Mouse (Mus musculus): ENCODE data around the gene Sucla2.
"Not testable (repeated sequence)": the region's sequence is repeated elsewhere in the genome, so short reads cannot be mapped to it uniquely, and the experiment has no call there.

Sucla2 gene

DNA sequence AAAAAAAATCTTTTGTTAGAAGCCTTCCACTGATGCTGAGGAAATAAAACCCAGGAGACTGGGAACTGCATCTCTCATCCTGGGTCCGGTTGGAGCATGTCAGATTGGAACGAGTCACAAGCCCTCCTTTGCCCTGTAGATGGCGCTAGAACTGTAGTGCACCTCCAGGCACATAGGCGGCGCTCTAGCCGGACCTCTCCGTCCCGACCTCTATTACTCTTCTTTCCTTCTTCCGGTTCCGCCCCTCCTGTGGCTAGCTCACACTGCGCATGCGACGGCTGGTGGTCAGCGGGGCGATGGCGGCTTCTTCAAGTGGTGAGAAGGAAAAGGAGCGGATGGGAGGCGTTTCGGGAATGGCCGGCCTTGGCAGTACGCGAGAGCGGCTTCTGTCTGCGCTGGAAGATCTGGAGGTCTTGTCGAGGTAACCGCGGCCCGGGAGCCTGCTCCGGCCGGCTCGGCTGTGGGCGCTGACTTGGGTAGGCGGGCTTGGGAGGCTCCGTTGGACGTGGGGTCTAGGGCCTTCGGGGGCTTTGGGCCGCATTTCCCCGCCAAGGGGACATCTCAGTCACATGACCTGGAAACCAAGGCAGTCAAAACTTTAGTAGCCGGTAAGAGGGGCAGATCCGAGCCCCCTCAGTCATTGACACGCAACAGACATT lies 15.2 kb upstream of the Sucla2 start, which contains the start of gene Med4:
Gene Med4 (plus strand): TSS at position 261 of the 659 bp plus-strand sequence.
- peak; percentile 92 to 95 for DNase-seq (ENCODE audit: low spot score in 2 of 2)

DNA sequence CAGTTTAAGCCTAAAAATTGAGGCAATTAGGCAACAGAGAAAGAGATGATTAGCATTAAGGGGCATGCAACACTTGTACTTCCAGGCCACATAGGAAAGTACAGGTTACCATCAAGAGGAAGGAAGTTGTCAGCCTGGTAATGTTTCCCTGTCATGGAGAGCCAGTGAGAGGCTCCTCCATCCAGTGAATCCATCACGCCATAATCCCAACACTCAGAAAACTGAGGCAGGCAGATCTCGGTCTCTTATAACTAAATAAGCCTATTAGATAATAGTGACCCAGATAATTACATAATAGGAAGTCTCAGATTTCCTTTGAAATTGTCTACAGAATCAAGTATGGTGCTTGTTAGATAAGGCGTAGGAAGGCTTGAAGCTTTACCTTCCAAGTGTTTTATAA lies 983 bp upstream of the Sucla2 start:
- DNase-seq (ENCODE audit: low spot score in 2 of 2) = no peak

DNA sequence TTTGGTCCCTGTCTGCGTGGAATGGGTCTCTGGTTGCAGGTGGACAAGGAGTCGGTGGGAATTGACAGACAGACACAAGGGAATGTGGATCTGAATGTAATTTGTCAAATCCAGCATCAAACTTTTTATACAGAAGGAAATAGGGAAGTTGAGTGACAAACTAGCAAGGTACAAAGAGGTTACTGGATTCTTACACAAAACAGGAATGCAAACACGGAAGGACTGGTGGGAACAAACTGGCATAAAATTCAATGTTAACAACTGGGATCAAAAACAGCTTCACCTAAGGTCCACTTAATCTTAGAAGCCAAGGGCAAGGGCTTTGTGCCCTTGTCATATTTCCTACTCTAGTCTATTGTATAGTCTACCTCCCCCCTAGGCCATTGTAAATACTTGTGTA lies 3.5 kb downstream of the Sucla2 start:
- DNase-seq (ENCODE audit: low spot score in 2 of 2) = not testable (repeated sequence)

DNA sequence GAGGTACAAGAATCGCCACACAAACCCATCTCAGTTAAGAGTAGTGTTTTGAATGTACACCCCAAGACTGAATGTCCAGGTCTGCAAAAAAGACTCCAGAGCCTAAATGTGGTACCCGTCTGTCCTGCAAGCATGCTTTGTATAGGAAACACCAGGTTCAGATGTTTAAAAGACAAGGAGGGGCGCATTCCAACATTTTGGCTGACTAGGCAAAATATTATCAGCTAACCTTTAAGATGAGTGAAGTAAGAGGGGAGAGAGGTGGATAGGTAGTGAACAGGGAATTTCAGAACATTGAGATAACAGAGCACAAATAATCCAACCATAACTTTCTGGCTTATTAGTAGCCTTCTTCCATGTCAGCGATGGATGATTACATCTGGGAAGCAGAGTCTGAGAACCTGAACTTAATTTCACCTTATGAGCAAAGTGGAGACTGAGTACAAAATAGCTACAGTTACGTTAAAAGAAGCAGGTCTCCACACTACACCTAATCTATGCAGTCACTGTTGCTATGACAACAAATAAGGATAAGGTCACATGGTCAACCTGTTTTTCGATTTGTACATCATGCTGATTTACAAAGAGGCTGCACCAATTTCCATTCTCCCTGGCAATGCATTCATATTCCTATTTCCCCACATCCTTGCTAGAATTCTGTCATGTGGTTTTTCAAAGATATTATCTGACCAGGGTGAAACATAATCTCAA lies 8.8 kb downstream of the Sucla2 start:
- DNase-seq (ENCODE audit: low spot score in 2 of 2) = no peak

- DNase-seq (ENCODE audit: low spot score in 2 of 2) = no peak
These were observed 10.5 kb downstream of the Sucla2 start for GRCm38 (mm10) chr14:73535641-73536040.

- DNase-seq (ENCODE audit: low spot score in 2 of 2) = no peak
These were observed 18.7 kb downstream of the Sucla2 start for GRCm38 (mm10) chr14:73543781-73544180.

DNA sequence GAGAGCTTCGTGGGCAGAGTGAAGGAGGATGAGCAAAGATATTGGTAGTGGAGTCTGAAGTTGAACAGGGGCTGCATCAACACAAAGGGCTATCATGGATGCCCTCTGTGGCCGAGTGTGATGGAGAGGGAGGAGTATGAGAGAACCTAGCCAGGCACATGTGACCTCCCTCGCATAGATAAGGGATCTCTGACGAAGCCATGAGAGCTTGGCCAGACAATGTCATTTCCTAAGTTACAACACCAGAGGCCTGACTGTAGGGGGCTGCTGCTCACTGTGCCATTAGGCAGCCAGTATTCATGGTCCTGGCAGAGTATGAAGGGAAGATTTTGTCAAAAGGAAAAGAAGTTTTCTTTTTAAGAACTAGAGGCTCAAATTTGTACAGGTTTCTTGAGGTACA lies 21.9 kb downstream of the Sucla2 start:
- DNase-seq (ENCODE audit: low spot score in 2 of 2) = no peak

DNA sequence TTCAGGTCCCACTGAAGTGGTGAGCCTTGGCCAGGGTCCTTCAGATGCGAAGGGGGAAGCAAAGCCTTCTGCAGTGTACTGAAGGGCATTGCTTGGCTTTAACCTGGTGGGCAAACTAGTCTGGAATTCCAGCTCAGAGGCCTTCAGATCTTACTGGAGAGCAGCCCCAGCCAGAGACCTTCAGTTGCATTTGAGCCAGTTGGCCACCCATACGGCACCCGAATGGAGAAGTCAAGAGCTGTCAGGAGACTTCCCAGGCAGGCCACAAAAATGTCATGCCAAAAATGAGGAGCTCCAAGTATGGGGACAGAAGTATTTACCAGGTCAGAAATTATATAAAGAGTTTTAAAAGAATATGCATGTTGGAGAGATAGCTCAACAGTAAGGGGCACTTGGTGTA lies 22.9 kb downstream of the Sucla2 start, which contains the start of gene Nudt15:
Gene Nudt15 (minus strand): TSS at position 192 of the 400 bp plus-strand sequence.
- DNase-seq (ENCODE audit: low spot score in 2 of 2) = no peak

GRCm38 (mm10) chr14:73550291-73550690 lies 25.2 kb downstream of the Sucla2 start:
- no peak for DNase-seq (ENCODE audit: low spot score in 2 of 2)

GRCm38 (mm10) chr14:73550732-73551131 lies 25.6 kb downstream of the Sucla2 start:
- no peak for DNase-seq (ENCODE audit: low spot score in 2 of 2)

DNA sequence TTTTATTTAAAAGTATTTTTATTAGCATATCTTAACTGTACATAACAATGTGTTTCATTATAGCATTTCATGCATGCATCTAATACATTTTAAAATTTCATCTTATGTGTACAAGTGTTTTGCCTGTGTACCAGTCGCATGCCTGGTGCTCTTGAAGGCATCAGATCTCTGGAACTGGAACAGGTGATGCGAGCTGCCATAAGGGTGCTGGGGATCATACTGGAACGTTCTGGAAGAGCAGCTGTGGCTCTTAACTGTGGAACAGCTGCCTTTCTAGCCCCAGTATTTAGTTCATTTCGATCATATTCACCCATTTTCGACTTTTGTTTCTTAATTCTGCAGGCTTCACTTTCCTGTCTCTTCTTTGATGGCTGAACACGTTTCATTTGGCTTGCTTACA lies 26.0 kb downstream of the Sucla2 start:
- no peak for DNase-seq (ENCODE audit: low spot score in 2 of 2)

DNA sequence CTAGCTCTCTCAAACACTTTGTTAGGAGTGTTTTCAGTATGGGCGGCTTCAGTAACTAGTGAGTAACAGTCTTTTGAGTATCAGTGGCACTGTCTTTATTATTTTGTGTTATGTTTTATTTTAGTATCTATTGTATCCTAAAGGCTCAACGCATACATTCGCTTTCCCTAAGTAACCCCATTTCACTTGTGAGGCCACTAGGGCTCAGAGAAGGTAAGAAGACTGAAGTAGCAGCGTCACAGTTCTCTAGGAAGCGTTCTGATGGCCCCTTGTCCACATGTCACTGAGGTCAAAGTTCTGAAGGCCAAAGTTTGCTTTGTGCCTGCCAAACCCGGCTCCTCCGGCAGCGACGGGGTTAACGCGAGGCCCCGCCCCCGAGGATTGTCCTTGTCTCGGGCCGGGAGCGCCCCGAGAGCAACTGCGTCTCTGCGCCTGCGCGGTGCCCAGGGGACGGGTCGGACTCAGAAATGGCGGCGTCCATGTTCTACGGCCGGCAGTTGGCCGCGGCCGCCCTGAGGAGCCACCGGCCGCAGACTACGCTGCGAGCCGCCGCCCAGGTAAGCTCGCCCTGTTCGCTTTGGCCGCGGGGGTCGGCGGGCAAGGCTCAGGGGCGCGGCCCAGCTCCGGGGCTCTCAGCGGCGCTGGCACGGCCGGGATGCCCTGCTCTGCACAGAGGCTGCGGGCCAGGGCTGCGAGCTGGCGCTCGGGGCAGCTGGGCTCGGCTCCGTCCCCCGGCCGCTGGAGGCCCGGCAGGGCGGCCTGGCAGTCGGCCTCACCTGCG lies 27.4 kb downstream of the Sucla2 start:
- DNase-seq (ENCODE audit: low spot score in 2 of 2) = peak; percentile 91 to 92

DNA sequence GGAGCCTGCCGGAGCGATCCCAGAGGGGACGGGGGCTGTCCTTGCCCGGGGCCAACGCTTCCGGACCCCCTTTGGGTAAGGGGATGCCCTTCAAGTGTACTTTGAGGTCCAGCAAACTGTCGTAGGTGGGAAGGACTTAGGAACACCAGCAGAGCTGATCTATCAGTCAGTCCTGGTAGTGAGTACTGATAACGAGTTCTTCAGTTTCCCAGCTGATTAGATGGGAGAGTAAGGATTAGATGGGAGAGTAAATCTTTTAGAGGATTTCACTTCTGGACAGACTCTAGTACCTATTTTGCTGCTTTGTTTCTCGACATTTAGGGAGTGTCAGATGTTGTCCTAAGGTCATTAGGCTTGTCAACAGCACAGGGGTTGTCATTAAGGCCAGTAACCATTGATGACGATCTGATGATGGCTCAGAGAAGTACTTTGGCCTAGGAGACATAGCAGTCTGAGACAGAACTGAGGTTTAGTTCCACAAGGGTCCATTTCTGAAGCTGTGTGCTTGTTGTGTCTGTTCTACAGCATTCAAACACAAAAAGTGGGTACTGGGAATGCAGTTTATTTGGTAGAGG lies 28.1 kb downstream of the Sucla2 start:
- peak in 1 of 2 experiments; percentile 6 for DNase-seq (ENCODE audit: low spot score in 2 of 2)

GRCm38 (mm10) chr14:73569831-73570230 lies 44.7 kb downstream of the Sucla2 start:
- DNase-seq (ENCODE audit: low spot score in 2 of 2) = not testable (repeated sequence)

GRCm38 (mm10) chr14:73571143-73571542 lies 46.0 kb downstream of the Sucla2 start:
- DNase-seq (ENCODE audit: low spot score in 2 of 2) = no peak

GRCm38 (mm10) chr14:73574053-73574452 lies 48.9 kb downstream of the Sucla2 start:
- no peak for DNase-seq (ENCODE audit: low spot score in 2 of 2)

GRCm38 (mm10) chr14:73576336-73576735 lies 51.2 kb downstream of the Sucla2 start:
- DNase-seq (ENCODE audit: low spot score in 2 of 2) = no peak

DNA sequence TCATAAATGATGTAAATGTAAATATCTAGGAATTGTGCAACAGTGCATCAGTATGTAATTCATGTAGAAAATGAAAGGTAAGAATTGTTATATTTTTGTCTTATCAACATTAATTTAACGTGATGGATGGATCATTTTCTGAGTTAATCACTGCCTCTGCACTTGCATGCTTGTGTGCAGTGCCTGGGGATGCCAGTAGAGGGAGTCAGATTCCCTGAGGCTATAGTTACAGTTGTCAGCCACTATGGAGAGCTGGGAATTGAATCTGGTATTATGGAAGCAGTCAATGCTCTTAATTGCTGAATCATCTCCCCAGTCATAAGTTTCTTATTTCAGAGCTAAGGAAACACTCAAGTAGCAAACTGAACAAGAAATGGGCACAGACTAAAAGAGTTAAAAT lies 63.0 kb downstream of the Sucla2 start:
- DNase-seq (ENCODE audit: low spot score in 2 of 2) = no peak

GRCm38 (mm10) chr14:73592166-73592565 lies 67.0 kb downstream of the Sucla2 start:
- no peak for DNase-seq (ENCODE audit: low spot score in 2 of 2)

DNA sequence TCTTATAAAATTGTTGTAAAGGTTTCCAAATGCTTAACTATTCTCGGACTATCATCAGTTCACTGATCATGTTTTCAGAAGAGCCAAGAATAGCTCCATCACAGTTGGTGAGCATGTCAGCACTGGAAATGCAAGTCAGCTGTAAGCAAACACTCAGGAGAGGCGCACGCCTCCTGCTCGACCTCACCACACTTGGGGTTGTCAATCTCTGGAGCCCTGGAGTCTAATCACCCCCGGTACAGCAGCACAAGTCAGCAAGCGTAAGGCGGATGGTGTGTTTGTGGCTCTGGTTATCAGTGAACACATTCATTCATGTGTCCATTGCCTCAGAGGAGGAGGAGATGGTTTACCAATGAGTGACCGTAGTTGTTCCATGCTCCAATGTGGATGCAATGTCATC lies 74.6 kb downstream of the Sucla2 start:
- peak; percentile 7 to 23 for DNase-seq (ENCODE audit: low spot score in 2 of 2)

- DNase-seq (ENCODE audit: low spot score in 2 of 2) = no peak
These were observed 82.6 kb downstream of the Sucla2 start for GRCm38 (mm10) chr14:73607732-73608131.

Data from heart, adult 9 months (tissue).